Mouse (Mus musculus): ENCODE measurements at regions not wholly inside any gene's neighbourhood (a gene's known extent, or its start where the extent isn't known, plus 50 kb on each side); places are given as distances from the start of the nearest gene placed in this dataset.

DNA sequence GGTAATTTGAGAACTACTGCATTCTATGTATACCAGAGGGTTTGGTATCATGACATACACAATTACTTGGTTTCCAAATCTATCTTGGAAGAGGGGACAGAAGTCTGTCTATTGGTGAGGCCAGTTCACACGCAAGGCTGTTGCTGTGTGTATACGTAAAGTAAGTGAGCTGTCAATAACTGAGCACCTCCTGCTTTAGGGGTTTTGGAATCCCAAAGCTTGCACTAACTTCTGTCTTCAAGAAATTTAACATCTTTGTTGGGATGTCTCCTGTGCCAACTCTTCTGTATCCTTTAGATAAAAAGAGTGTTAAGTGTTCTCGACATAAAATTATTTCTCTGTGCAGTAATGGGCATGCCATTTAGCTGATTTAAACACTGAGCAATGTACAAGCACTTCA is 572.1 kb downstream of the Plcl1 start:
- no peak for DNase-seq (ENCODE audit: inconsistent age in 2 of 2, low spot score in 1 of 2)

DNA sequence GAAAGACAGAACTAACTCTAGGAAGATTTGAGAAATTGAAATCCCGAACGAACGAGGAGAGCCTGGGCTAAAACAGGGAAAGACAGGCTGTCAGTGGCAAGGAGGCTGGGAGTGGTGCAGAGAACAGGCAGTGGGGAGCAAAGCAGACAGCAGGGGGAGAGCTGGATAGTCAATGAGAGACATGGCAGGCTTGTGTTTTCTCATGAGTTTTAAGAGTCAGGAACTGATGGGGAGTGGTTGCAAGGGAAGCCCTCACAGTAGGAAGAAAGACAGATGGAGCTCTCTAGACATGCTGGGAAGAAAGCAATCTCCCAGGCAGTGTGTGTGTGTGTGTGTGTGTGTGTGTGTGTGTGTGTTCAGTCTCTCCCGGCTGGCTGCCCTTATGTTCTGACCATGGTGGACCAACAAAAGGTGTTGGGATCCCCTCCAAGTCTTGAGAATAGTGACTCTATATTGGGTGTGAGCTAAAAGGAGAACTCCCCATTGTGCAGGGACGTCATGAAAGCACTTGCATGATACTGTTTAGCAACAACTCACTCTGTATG is 577.9 kb downstream of the Plcl1 start:
- no peak for DNase-seq (ENCODE audit: inconsistent age in 2 of 2, low spot score in 1 of 2)

GRCm38 (mm10) chr1:55997074-55997473 is 591.4 kb downstream of the Plcl1 start:
- DNase-seq (ENCODE audit: inconsistent age in 2 of 2, low spot score in 1 of 2) = no peak

Measured in adrenal gland, adult (tissue).